24 mouse cellular contexts compared by ENCODE assay signal in genomic region chr5:10203067-10203466, GRCm38 (mm10). TPM values are rescaled to one million over a fixed set of nuclear protein-coding genes. Genes with fewer than 3 reads are reported as not detected.
"Had no signal": no experiment of that assay in that cellular context is flagged by ENCODE, and none has a peak within 500 bp of the region (broad histone marks: within the 10 kb centered on the region; RNA-seq: fewer than 3 reads in every experiment).

No protein-coding gene starts in this region.

- H3K4me1 ChIP-seq: neural tube, embryonic 13.5 days; neural tube, embryonic 15.5 days; stomach, embryonic 15.5 days had no signal

- H3K36me3 ChIP-seq: neural tube, embryonic 13.5 days; neural tube, embryonic 15.5 days; stomach, embryonic 15.5 days had no signal

- DNase-seq: retina, postnatal 1 day; right cerebral cortex, adult 18-20 months; right cerebral cortex, postnatal 14 days; right cerebral cortex, postnatal 25 days; right cerebral cortex, postnatal 4 days; spleen, adult 18-20 months; thymus, adult 18-20 months; thymus, adult 2 months; thymus, postnatal 14 days; thymus, postnatal 25 days; thymus, postnatal 36 days; thymus, postnatal 4 days had no signal

- H3K4me3 ChIP-seq: neural tube, embryonic 13.5 days; neural tube, embryonic 15.5 days; stomach, embryonic 15.5 days had no signal

- H3K9me3 ChIP-seq: neural tube, embryonic 13.5 days; neural tube, embryonic 15.5 days; stomach, embryonic 15.5 days had no signal

- H3K4me2 ChIP-seq: neural tube, embryonic 13.5 days; neural tube, embryonic 15.5 days; stomach, embryonic 15.5 days had no signal

- H3K27me3 ChIP-seq: neural tube, embryonic 13.5 days; neural tube, embryonic 15.5 days; stomach, embryonic 15.5 days had no signal

- H3K27ac ChIP-seq: neural tube, embryonic 13.5 days; neural tube, embryonic 15.5 days; stomach, embryonic 15.5 days; stomach, postnatal 0 days had no signal

- H3K9ac ChIP-seq: neural tube, embryonic 13.5 days; neural tube, embryonic 15.5 days; stomach, embryonic 15.5 days had no signal

RNA-seq across cellular contexts. Expression of gene Gm5152, which starts 43.3 kb away (rescaled TPM):
- total RNA-seq: neutrophil, adult 5-6 weeks had no signal
- polyA plus RNA-seq: neural tube, embryonic 13.5 days; neural tube, embryonic 14.5 days; neural tube, embryonic 15.5 days; small intestine, adult 2 months; spleen, adult 2 months; stomach, embryonic 14.5 days; stomach, embryonic 15.5 days; stomach, embryonic 16.5 days; stomach, postnatal 0 days; thymus, adult 2 months; thymus, postnatal 0 days; urinary bladder, adult 2 months had no signal
